Mouse (Mus musculus) retina, postnatal 7 days (tissue): ENCODE results near the gene Ces4a.
"Not testable (repeated sequence)": the region's sequence is repeated elsewhere in the genome, so short reads cannot be mapped to it uniquely, and the experiment has no call there.

Experiments
- DNase-seq: peaks from one replicate; pipeline ENCODE4 v3.0.0-alpha.2; 2012; ENCODE audit warnings: low read depth, low spot score

Gene Ces4a

GRCm38 (mm10) chr8:105169582-105169981 lies 38.0 kb downstream of the Ces4a start:
- DNase-seq = no peak

DNA sequence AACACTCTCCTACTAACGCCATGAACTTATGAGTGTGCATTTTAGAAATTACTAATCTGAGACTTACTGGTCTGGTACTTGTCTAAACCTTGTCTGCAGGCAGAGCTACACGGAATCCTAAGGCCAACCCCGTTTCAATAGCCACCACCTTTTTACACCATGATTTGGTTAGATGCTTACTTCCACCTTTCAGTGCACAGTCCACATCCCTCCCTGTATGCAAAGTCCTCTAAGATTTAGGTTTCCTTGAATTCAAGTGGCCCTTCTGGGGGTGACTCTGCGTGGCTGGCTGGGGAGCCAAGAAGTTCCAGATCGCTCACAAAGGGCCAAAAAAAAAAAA lies 38.4 kb downstream of the Ces4a start:
- DNase-seq = no peak

DNA sequence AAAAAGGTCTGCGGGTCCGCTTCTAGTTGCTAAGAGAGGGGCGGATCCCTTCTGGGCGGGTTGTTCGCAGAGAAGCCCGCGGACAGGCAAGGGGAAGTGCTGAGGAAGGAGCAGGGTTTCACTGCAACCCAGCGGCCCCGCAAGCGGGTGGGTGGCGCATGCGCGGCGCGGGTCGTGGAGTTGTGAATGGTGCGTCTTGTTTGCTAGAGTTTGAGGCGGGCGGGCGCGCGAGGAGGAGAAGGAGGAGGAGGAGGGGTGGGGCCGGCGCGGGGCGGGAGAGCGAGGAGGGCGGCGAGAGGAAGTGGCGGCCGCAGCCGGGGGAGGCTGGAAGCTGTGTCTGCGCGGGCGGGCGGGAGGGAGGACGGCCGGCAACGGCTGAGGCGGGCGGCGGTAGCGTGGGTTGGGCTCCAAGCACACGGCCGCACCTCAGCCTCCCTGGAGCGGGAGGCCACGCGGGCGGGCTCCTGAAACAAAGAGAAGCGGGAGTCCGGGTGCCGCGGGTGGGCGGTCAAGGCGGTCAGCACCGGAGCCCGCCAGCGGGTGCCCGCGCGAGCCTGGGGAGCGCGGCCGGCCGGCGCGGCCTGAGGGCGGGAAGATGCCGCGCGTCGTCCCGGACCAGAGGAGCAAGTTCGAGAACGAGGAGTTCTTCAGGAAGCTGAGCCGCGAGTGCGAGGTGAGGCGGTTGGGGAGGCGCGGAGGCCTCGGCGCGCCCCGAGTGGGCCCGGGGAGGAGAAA lies 38.9 kb downstream of the Ces4a start, which contains the start of gene Cbfb:
TSS of gene Cbfb (plus strand) at position 294 of the 735 bp plus-strand sequence.
- peak; percentile 87 for DNase-seq

DNA sequence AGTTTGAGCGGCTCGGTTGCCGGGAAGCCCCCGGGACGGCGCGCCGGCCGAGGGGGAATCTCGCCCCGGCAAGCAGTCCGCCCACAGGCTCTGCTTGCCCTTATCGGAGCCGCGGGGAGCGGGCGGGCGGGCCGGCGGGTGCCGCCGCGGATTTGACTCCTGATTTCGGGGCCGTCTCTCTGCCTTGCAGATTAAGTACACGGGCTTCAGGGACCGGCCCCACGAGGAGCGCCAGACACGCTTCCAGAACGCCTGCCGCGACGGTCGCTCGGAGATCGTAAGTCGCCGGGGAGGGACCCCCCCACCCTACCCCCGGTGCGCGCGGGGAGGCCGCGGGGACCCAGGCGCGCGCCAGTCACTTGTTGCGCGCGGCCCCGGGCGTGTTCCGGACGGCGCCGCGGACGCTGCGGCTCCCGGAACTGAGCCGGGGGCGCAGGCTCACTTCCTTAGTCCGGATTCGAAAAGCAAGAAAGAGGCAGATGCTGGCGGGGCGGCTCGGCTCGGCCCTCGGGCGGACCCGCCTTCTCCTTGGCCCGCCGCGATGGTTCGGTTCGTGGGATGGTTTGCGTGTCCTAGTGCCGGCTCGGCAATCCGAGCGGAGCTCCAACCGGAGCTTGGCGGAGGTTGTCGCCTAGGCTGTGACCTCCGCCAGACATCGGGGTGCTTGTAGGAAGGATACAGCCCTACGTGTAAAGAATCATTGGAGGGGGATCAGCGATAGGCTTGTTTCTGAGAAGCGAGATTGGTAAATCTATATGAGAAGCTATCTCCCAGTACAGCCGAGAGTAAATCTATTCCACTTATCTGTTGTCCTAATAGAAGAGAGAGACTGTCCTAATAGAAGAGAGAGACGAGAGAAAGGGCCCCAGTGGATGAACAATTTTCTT lies 39.8 kb downstream of the Ces4a start:
- peak; percentile 34 for DNase-seq

DNA sequence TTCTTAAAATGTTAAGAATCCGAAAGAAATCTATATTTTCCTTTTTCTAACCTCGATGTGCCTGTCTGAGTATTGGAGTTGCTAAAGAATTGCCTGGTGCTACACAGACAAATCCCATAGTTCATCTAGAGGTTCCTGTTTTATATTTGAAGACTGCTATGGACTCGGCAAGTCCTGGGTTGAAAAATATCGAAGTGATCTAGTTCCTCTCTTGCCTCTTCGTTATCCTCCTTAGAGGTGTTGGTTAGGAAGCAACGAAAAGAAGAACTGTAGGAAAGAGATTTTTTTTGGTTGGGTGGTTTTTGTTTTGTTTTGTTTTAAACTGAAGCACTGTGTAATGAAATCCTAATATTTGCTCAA lies 40.4 kb downstream of the Ces4a start:
- no peak for DNase-seq

- DNase-seq = not testable (repeated sequence)
Observed at GRCm38 (mm10) chr8:105175287-105175686, 43.7 kb downstream of the Ces4a start.

- DNase-seq = no peak
Observed at GRCm38 (mm10) chr8:105178211-105178800, 46.7 kb downstream of the Ces4a start.

- DNase-seq = no peak
Observed at GRCm38 (mm10) chr8:105182201-105182600, 50.6 kb downstream of the Ces4a start.

DNA sequence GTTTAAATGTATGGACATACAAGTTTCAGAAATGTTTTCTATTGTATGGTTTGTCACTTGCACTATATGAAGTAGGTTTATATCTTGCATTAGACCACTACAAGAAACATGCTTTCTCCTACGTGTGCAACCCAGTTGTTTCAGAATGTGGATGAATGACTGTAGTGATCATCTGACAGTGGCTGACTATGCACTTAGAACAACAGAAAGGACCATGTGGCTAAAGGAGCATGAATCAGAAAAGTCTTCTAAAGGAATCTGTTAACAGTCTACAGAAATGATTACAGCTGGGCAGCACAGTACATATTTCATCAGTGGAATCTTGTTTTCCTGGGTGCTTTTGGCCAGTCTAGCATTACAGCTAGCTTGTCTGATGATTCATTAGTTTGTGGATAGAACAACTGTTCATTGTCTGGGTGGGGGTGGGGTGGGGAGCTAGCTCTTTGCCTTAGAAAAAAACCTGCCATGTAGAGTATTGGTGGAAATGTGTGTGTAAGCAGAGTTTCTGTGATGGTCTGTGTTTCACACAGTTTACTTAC lies 54.9 kb downstream of the Ces4a start:
- no peak for DNase-seq

DNA sequence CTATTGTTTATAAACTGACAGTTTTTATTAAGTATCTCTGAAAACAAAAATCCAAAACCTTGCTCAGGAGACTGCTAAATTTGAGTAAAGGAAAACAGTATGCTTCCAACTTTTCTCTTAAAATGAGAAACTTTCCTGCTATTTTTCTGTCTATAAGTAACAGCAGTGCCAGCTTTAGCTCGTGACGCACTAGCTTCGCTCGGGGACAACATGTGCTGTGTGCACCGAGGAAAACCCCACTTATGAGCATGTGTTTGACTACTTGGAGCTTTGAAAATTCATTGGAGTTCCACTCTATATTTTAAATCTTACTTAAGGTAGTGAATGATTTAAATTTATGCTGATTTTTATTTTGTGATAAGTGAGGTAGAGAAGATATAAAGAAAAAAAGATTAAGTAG lies 60.6 kb downstream of the Ces4a start:
- DNase-seq = no peak
